9 mouse cellular contexts compared by ENCODE assay signal in the genomic region with DNA sequence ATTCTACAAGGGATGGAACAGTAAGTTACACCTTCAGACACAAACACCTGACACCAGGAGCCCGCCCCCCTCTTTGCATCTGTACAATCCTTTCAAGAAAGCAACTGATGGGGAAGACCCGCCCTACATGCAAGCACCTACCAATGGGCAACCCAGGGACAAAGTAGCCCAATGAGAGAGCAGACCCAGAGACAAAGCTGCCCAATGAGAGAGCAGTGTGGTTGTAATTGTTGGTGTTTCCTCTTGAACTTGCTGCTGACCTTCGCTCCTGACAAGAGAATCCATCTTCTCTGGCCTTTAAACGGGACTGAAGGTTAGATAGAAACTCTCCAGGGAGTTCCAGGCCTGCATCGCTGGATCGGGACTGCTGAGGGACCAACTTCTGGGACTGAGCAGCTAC.
A peak's percentile ranks its signal among the peaks of the same experiment; 100 is the strongest.
DNase-seq lines count a peak whose midpoint lies in the region; ATAC-seq and TF ChIP-seq lines count a peak whose summit lies in the region.
"Had no signal": no experiment of that assay in that cellular context is flagged by ENCODE, and none has a peak within 500 bp of the region (broad histone marks: within the 10 kb centered on the region; RNA-seq: fewer than 3 reads in every experiment).

No protein-coding gene starts in this region.

- no peak for TF ChIP-seq POLR2A in brain, embryonic 14.5 days (IDR thresholded peaks at IDR 0.05; ENCODE audit: borderline replicate concordance, extremely low read depth, insufficient read depth, insufficient read length, poor library complexity, severe bottlenecking)

- no peak for TF ChIP-seq CTCF in brain, embryonic 14.5 days (IDR thresholded peaks at IDR 0.05; ENCODE audit: borderline replicate concordance, extremely low read depth, insufficient read depth, insufficient read length)
- no peak for TF ChIP-seq CTCF in hindbrain, postnatal 0 days (IDR thresholded peaks at IDR 0.05; ENCODE audit: low read depth)

- H3K27me3 ChIP-seq in heart, embryonic 13.5 days (replicated peaks), result peaks cover 4% of the 10 kb centered on the region; the same call in 1 of the 2 replicates
- H3K27me3 ChIP-seq in hindbrain, postnatal 0 days (ENCODE audit: insufficient read depth, low read length), result no peaks in the 10 kb centered on the region
- no peaks in the 10 kb centered on the region for H3K27me3 ChIP-seq in midbrain, embryonic 13.5 days

- H3K27ac ChIP-seq in heart, embryonic 13.5 days (replicated peaks), result no peak overlapping the region
- no peak overlapping the region for H3K27ac ChIP-seq in hindbrain, postnatal 0 days
- H3K27ac ChIP-seq in midbrain, embryonic 13.5 days, result no peak overlapping the region; the same call in 1 of the 2 replicates

- H3K4me1 ChIP-seq in heart, embryonic 13.5 days, result peaks cover 3% of the 10 kb centered on the region; the same call in 1 of the 2 replicates
- no peaks in the 10 kb centered on the region for H3K4me1 ChIP-seq in hindbrain, postnatal 0 days (ENCODE audit: insufficient read depth, low read length)
- 0 out of 2 replicates have a peak, but pooled peaks cover 3% of the 10 kb centered on the region for H3K4me1 ChIP-seq in midbrain, embryonic 13.5 days (replicated peaks)

- no peaks in the 10 kb centered on the region for H3K36me3 ChIP-seq in heart, embryonic 13.5 days
- no peaks in the 10 kb centered on the region for H3K36me3 ChIP-seq in hindbrain, postnatal 0 days (ENCODE audit: insufficient read depth, low read length)
- no peaks in the 10 kb centered on the region for H3K36me3 ChIP-seq in midbrain, embryonic 13.5 days

- no peak for DNase-seq in heart, adult 8-10 months (ENCODE audit: low spot score)
- DNase-seq in brain, embryonic 14.5 days (ENCODE audit: low read depth), result peak; percentile 72
- DNase-seq in hindbrain, postnatal 0 days (ENCODE audit: low spot score), result peak; percentile 32
- DNase-seq in frontal cortex, adult 2 months (ENCODE audit: extremely low spot score in 1 of 2, low spot score in 1 of 2), result no peak
- DNase-seq in heart, postnatal 4 days, result no peak
- DNase-seq in ovary, adult 18-20 months (ENCODE audit: low spot score), result no peak

- no peaks in the 10 kb centered on the region for H3K9me3 ChIP-seq in heart, embryonic 13.5 days
- H3K9me3 ChIP-seq in hindbrain, postnatal 0 days (ENCODE audit: low read length), result no peaks in the 10 kb centered on the region
- H3K9me3 ChIP-seq in midbrain, embryonic 13.5 days, result no peaks in the 10 kb centered on the region

- no peak for ATAC-seq in heart, embryonic 13.5 days (ENCODE audit: extremely low read depth, insufficient number of reproducible peaks, low FRiP score, low TSS enrichment)
- ATAC-seq in hindbrain, postnatal 0 days, result peak; percentile 79; the same call in 1 of the 2 replicates
- peak; percentile 84 for ATAC-seq in midbrain, embryonic 13.5 days

- no peak overlapping the region for H3K9ac ChIP-seq in heart, embryonic 13.5 days
- H3K9ac ChIP-seq in hindbrain, postnatal 0 days (replicated peaks; ENCODE audit: low read length), result no peak overlapping the region
- no peak overlapping the region for H3K9ac ChIP-seq in midbrain, embryonic 13.5 days (replicated peaks)

- H3K4me3 ChIP-seq in heart, embryonic 13.5 days, result peak overlapping the region; percentile 30
- H3K4me3 ChIP-seq in hindbrain, postnatal 0 days (ENCODE audit: low read length), result no peak overlapping the region
- H3K4me3 ChIP-seq in midbrain, embryonic 13.5 days (replicated peaks), result peak overlapping the region; percentile 19; the same call in 1 of the 2 replicates
- H3K4me3 ChIP-seq: megakaryocyte, embryonic 14.5 days had no signal

- H3K4me2 ChIP-seq in heart, embryonic 13.5 days, result peak overlapping the region; percentile 39
- H3K4me2 ChIP-seq in hindbrain, postnatal 0 days (ENCODE audit: low read depth, low read length), result no peak overlapping the region
- H3K4me2 ChIP-seq in midbrain, embryonic 13.5 days (replicated peaks), result 0 out of 2 replicates have a peak overlapping the region, but pooled peaks have one; percentile 14

- WGBS in heart, embryonic 13.5 days, result 39% methylated on average over 6 of the region's 6 CpGs
- WGBS in hindbrain, postnatal 0 days, result 31% methylated on average over 6 of the region's 6 CpGs
- WGBS in midbrain, embryonic 13.5 days, result 41% methylated on average over 6 of the region's 6 CpGs

Comparison
In these comparisons a context has a peak if more than half of its experiments do, and no peak if none do; other contexts are left out.
1. DNase-seq: peak in brain, embryonic 14.5 days (single experiment) and hindbrain, postnatal 0 days (single experiment); none in heart, adult 8-10 months (single experiment), frontal cortex, adult 2 months (0 of 2), heart, postnatal 4 days (single experiment) and ovary, adult 18-20 months (single experiment).